Mouse (Mus musculus) forebrain, embryonic 10.5 days (tissue): ENCODE data around the gene Stap2. TPM values are rescaled to one million over a fixed set of nuclear protein-coding genes. Genes with fewer than 3 reads are reported as not detected.

Experiments
- DNase-seq: peaks from one replicate; pipeline ENCODE4 v3.0.0-alpha.2; 2017; ENCODE audit warnings: low spot score; ENCODE audit errors: extremely low spot score
- H3K27ac ChIP-seq: fragments of 300-500 bp; sonication (generic); 2 replicates; pipeline ENCODE4 v1.5.1; 2016; ENCODE audit warnings: mild to moderate bottlenecking
- H3K27me3 ChIP-seq: fragments of 300-500 bp; sonication (generic); 2 replicates; pipeline ENCODE4 v1.6.1; 2016; ENCODE audit warnings: mild to moderate bottlenecking; ENCODE audit not compliant: poor library complexity, severe bottlenecking
- H3K36me3 ChIP-seq: fragments of 300-500 bp; sonication (generic); replicated peaks from 2 replicates; pipeline ENCODE4 v1.6.1; 2016; ENCODE audit warnings: mild to moderate bottlenecking, moderate library complexity
- H3K4me1 ChIP-seq: fragments of 300-500 bp; sonication (generic); 2 replicates; pipeline ENCODE4 v1.6.1; 2016
- H3K4me3 ChIP-seq: fragments of 300-500 bp; sonication (generic); 2 replicates; pipeline ENCODE4 v1.5.1; 2016; ENCODE audit warnings: mild to moderate bottlenecking, moderate library complexity
- H3K9me3 ChIP-seq: fragments of 300-500 bp; sonication (generic); 2 replicates; pipeline ENCODE4 v1.6.1; 2016; ENCODE audit warnings: mild to moderate bottlenecking, moderate library complexity
- WGBS: fragments of 180-500 bp; shearing (Covaris S2); methylation state at CpG from one replicate; pipeline ENCODE4 v1.1.7; 2016; 5-methylcytosine and 5-hydroxymethylcytosine counted together
- polyA plus RNA-seq: library from polyadenylated mRNA; unstranded; fragments of >200 nt; fragmentation: Nextera tagmentation; extraction: Ambion mirVana; gene quantifications from 2 replicates; pipeline ENCODE4 v1.2.1, GENCODE M21; 2016

Stap2 gene
- polyA plus RNA-seq, 1 experiment from 2014 or later, result 5.6 TPM

DNA sequence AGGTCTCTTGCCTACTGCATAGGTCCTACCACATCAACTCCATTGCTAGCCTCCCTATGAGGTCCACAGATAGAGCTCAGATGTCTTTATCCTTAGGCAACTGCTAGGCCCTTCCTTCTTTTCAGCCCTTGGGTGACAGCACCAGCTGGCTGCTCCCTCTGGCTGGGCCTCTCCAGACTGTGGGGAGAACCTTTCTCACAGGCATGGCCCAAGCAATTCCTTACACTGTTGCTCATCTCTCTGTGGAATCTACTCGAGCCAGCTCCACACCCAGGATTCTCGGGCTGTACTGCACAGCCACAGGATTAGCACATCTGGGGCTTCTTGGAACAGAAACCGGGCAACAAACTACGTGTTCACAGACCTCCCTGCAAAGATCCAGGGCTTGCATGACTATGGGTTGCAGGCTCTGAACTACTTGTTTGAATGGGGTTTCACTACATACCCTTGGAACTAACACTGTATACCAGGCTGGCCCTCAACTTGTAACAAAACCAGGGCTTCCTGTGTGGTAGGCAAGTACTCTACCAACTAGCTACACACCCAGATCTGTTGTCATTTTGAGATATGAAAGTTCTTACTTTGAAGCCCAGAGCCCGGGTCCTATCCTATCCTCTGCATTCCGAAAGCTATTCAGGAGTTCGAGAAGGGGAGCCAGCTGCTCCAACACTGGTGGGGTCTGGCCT, 28.8 kb upstream of the Stap2 start:
- Histone ChIP-seq H3K27me3 (no peaks in the 10 kb centered on the region), H3K4me3 (peak overlapping the region; percentile 92; the same call in 1 of the 2 replicates)
- no peak for DNase-seq

DNA sequence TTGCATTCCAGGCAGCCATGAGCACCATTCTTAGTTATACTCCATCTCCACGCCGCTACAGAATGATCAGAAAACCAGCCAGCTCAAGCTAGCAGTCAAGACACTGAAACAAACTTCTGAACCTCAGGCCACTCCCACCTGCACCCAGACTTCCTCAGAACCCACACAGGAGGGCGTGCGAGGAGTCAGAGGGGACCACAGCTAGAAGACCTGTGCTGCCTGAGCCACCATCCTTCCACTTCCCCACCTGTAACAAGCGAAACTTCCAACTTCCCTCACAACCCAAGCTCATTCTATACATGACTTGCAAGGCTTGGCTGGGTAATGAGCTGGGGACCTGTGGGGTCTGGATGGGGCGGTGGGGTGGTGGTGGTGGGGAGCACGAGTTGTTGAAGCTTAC, 27.4 kb upstream of the Stap2 start:
- Histone ChIP-seq H3K27ac (no peak overlapping the region), H3K27me3 (no peaks in the 10 kb centered on the region), H3K36me3 (peaks cover 71% of the 10 kb centered on the region), H3K9me3 (no peaks in the 10 kb centered on the region), H3K4me1 (peaks cover 27% of the 10 kb centered on the region), H3K4me3 (no peak overlapping the region)
- DNase-seq, result no peak
- 78% methylated on average over 7 of the region's 7 CpGs for WGBS

More for the DNA sequence above, 28.8 kb upstream of the Stap2 start:
- no peaks in the 10 kb centered on the region for H3K9me3 ChIP-seq
- peaks cover 58% of the 10 kb centered on the region for H3K36me3 ChIP-seq
- peaks cover 27% of the 10 kb centered on the region for H3K4me1 ChIP-seq
- no peak overlapping the region for H3K27ac ChIP-seq
- WGBS, result 95% methylated on average over 7 of the region's 7 CpGs

DNA sequence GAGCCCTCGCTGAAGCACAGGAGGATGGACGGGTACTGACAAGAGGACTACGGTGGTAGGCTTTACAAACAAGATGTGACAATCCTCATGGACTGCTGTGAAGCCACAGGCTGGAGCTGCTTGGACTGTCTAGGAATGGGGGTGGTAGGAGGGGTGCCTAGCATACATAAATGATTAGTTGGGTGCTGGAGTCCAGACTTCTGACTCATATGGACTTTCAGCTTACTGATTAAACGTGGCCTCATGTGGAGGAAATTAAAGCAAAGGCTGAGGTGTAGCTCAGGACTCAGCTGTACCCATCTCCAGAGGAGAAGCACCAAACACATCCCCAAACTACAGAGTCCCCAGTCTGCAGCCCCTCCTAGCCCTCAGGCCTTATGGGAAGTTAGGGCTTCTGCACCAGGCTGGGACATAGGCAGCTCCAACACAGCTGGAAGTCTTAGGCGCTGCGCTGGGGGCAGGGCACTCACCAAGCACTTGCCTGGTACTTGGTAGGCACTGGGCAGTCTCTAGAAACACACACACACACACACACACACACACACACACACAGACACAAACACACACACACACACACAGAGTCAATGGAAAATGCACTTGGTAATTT, 26.8 kb upstream of the Stap2 start:
- Histone ChIP-seq H3K27me3 (no peaks in the 10 kb centered on the region), H3K4me1 (peaks cover 27% of the 10 kb centered on the region), H3K9me3 (no peaks in the 10 kb centered on the region), H3K27ac (no peak overlapping the region), H3K36me3 (peaks cover 77% of the 10 kb centered on the region), H3K4me3 (no peak overlapping the region)
- 84% methylated on average over 6 of the region's 6 CpGs for WGBS
- no peak for DNase-seq

DNA sequence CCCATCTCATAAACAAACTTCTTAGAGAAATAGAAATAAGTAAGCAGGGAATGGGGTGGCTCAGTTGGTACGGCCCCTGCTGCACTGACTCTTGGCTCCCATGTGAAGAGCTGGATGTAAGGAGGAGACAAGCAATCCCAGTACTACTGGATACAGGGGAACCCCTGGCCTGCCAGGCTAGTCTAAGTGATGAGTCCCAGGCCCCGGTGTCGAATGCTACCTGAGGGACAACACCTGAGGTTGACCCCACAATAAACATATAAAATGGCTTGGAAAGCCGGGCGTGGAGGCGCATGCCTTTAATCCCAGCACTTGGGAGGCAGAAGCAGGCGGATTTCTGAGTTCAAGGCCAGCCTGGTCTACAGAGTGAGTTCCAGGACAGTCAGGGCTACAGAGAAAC, 26.0 kb upstream of the Stap2 start:
- H3K4me3 ChIP-seq, result no peak overlapping the region
- peaks cover 83% of the 10 kb centered on the region for H3K36me3 ChIP-seq
- no peaks in the 10 kb centered on the region for H3K9me3 ChIP-seq
- no peak overlapping the region for H3K27ac ChIP-seq
- 94% methylated on average over 7 of the region's 7 CpGs for WGBS
- peaks cover 23% of the 10 kb centered on the region for H3K4me1 ChIP-seq
- H3K27me3 ChIP-seq, result no peaks in the 10 kb centered on the region
- no peak for DNase-seq

DNA sequence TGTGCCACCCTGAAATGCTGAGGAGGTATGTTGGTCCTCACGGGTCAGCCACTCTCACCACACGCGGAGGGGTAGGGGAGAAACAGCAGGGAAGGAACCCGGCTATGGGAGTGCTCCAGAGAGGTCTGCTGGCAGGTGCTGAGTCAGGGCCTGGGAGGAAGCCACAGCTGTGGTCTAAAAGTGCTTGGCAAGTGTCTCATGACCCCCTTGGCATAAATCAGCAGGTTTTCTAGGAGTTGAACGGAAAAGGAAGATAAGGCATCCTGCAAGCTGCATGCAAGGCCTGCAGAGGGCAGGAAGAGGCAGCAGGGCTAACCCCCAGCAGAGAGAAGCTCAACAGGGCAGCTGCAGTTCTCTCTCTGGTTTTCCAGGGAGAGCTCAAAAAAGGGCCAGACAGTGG, 25.5 kb upstream of the Stap2 start:
- Histone ChIP-seq H3K27me3 (no peaks in the 10 kb centered on the region), H3K36me3 (peaks cover 88% of the 10 kb centered on the region), H3K4me3 (no peak overlapping the region), H3K9me3 (no peaks in the 10 kb centered on the region), H3K27ac (no peak overlapping the region), H3K4me1 (peaks cover 23% of the 10 kb centered on the region)
- 81% methylated on average over 5 of the region's 5 CpGs for WGBS
- DNase-seq, result no peak

DNA sequence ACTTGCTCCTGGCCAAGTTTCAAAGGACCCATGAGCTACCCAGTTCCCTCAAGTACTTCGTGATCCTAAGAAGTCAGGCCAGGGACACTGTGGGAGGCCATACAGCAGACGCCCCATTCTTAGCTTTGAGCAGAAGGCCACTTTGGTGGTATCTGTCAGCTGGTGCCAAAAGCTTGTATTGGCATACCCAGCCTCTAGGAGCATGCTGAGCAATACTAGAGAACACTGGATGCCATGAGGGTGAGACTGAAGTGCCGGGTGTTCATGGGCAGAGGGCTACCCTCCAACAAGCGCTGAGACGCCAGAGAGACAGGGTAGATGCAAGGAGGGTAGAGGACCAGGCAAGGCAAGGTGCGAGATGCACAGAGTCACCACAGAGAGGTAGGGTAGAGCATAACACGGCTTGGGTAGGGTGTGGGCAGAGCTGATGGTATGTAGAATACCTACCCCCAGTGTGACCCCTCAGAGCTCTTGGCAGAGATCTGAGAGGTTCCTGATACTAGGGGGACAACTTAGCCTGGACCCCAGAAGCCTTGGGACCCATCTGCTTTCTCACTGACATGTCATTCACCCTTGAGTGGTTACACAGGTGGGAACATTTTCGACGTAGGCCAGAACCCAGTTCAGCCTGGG, 25.0 kb upstream of the Stap2 start:
- no peak for DNase-seq
- H3K4me3 ChIP-seq, result no peak overlapping the region
- no peaks in the 10 kb centered on the region for H3K27me3 ChIP-seq
- H3K27ac ChIP-seq, result no peak overlapping the region
- WGBS, result 92% methylated on average over 9 of the region's 9 CpGs
- H3K9me3 ChIP-seq, result no peaks in the 10 kb centered on the region
- peaks cover 19% of the 10 kb centered on the region for H3K4me1 ChIP-seq
- peaks cover 92% of the 10 kb centered on the region for H3K36me3 ChIP-seq

DNA sequence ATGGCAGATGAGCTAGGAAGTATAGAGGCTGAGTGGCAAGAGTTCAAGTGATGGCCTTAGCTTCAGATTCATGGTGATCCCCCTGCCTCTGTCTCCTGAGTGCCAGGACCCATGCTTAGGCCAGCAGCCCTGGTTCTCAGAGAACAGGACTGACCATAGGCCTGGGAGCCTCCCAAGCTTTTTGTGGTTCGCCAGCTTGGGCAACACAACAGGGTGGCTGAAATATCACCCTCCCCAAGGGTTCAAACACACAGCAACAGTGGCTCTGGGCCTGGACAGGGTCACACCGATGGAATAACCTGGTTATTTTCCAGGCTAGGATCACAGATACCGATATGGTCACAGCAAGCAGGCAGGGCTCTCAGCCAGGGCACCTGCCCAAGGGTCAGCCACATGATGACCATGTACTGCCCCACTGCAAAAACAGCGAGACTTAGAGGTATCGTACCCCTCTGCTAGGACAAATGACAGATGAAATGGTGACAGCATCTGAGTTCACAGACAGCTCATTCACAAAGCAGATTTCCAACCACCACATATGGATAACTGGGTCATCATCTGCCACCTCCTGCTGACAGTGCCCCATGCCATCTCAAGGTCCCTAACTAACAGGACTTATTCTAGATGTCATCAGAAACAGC, 22.5 kb upstream of the Stap2 start:
- Histone ChIP-seq H3K9me3 (no peaks in the 10 kb centered on the region), H3K27me3 (no peaks in the 10 kb centered on the region), H3K4me3 (no peak overlapping the region), H3K27ac (no peak overlapping the region), H3K4me1 (peaks cover 12% of the 10 kb centered on the region), H3K36me3 (peaks cover 94% of the 10 kb centered on the region)
- WGBS, result 92% methylated on average over 5 of the region's 5 CpGs
- DNase-seq, result no peak

DNA sequence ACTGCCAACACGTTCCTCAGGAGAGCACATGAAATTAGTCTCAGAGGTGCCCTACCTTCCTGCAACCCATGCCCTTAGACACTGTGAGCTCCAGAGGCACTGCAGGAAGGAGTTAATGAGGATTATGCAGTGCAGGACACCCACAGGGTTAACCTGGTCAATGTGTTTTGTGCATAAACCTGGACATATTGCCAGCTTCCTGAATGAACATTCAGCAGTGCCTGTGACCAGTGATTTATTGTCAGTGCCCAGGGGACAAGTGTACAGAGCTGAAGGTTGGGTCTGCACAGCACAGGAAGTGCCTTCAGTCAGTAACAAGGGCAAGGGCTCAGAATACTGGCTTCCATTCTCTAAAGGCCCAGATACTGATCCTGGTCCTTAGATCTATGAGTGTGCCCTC, 21.5 kb upstream of the Stap2 start:
- no peaks in the 10 kb centered on the region for H3K9me3 ChIP-seq
- no peak overlapping the region for H3K4me3 ChIP-seq
- H3K36me3 ChIP-seq, result peaks cover 90% of the 10 kb centered on the region
- DNase-seq, result no peak
- no peaks in the 10 kb centered on the region for H3K27me3 ChIP-seq
- WGBS, result 80% methylated on average over 1 of the region's 1 CpGs
- no peak overlapping the region for H3K27ac ChIP-seq
- H3K4me1 ChIP-seq, result peaks cover 15% of the 10 kb centered on the region

DNA sequence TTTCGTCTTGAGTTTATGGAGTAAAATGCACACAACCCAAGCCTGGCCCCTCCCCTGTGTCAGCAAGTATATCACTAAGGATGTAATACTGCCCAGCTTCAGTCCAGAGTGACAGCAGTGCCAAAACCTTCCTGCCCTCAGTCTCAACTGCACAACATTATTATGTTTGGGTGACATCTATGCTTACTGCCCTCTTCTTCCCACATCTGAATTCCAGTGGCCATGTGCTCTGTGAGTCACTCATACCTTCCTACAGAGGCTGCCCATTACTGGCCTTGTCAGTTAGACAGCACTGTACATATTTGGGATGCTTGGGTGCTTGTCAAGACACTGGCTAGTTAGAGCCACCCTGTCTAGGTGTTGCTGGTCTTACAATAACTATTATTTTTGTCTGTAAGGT, 20.9 kb upstream of the Stap2 start:
- H3K4me3 ChIP-seq, result no peak overlapping the region
- WGBS, result 97% methylated on average over 1 of the region's 1 CpGs
- H3K27ac ChIP-seq, result no peak overlapping the region
- DNase-seq, result no peak
- peaks cover 85% of the 10 kb centered on the region for H3K36me3 ChIP-seq
- peaks cover 15% of the 10 kb centered on the region for H3K4me1 ChIP-seq
- no peaks in the 10 kb centered on the region for H3K27me3 ChIP-seq
- no peaks in the 10 kb centered on the region for H3K9me3 ChIP-seq

DNA sequence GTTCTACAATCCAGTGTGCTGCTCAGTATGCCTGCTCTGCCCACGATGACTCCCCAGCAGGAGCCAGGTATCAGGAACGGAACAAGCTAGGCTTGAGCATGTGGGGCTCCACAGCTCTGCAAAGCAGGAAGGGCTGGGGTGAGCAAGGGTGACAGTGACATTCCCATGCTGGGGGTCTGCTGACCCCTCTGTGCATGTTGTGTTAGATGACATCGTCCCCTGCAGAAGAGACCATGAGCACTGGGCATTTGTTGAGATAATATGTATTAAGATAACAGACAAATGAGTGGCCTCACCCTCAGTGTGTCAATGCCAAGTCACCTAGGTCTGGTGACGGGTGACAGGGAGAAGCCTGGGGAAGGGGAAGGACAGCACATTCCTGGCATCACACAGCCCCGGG, 19.5 kb upstream of the Stap2 start:
- Histone ChIP-seq H3K27me3 (no peaks in the 10 kb centered on the region), H3K4me3 (no peak overlapping the region), H3K4me1 (peaks cover 15% of the 10 kb centered on the region), H3K36me3 (peaks cover 85% of the 10 kb centered on the region), H3K27ac (no peak overlapping the region), H3K9me3 (no peaks in the 10 kb centered on the region)
- no peak for DNase-seq
- 85% methylated on average over 5 of the region's 5 CpGs for WGBS

DNA sequence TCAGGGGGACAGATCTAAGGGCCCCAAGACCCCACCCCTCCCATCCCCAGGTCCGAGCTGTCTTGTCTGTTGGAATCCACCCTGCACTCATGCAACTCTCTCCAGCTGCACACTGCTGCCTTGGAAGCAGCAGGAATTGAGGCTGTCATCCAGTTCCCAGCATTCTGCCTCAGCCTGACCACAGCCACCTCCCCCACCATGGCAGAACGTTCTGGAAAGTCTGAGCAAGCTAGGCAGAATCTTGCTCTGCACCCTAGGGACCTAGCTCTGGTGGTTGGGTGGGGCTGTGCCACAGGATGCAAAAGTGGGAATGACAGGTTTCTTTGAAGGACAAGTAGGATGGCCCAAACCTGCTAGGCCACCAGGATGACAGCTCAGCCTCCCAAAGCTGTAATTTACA, 19.1 kb upstream of the Stap2 start:
- Histone ChIP-seq H3K4me3 (no peak overlapping the region), H3K9me3 (no peaks in the 10 kb centered on the region), H3K36me3 (peaks cover 85% of the 10 kb centered on the region), H3K4me1 (peaks cover 15% of the 10 kb centered on the region), H3K27me3 (no peaks in the 10 kb centered on the region), H3K27ac (no peak overlapping the region)
- WGBS, result 83% methylated on average over 2 of the region's 2 CpGs
- no peak for DNase-seq

DNA sequence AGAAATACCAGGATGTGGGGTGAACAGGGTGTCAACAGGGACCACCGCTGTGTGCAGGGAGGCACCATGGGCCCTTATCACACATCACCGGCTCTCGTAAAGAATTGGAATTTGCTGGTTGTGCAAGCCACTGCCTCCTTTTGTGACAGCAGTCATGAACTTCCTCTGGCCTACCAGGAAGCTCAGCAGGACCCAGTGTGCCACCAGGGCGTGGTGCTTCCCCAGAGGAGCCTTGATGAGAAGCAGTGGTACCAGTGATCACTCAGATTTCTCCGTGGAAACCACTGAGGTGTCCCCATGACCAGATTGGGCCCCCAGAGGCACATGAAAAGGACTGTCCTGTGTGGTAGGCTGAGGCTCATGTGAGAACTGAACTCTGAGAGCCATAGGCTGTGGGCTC, 18.0 kb upstream of the Stap2 start:
- peaks cover 85% of the 10 kb centered on the region for H3K36me3 ChIP-seq
- WGBS, result 81% methylated on average over 5 of the region's 5 CpGs

DNA sequence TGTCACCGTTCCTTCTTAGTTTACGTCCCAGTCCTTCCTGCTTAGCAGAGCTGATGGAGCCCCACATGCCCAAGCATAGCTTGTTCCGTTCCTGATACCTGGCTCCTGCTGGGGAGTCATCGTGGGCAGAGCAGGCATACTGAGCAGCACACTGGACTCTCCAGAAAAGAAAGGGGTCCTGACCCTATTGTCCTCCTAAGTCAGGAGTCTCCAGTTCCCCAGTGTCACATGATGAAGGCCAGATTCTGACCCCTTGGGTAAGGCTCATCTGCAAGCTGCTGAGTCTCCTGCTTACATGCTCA, 17.6 kb upstream of the Stap2 start:
- no peaks in the 10 kb centered on the region for H3K27me3 ChIP-seq
- H3K4me3 ChIP-seq, result no peak overlapping the region
- no peak for DNase-seq
- 93% methylated on average over 4 of the region's 4 CpGs for WGBS
- peaks cover 85% of the 10 kb centered on the region for H3K36me3 ChIP-seq
- no peaks in the 10 kb centered on the region for H3K9me3 ChIP-seq
- peaks cover 15% of the 10 kb centered on the region for H3K4me1 ChIP-seq
- peak overlapping the region; percentile 48; the same call in 1 of the 2 replicates for H3K27ac ChIP-seq

More for the DNA sequence above, 18.0 kb upstream of the Stap2 start:
- Histone ChIP-seq H3K27ac (peak overlapping the region; percentile 48; the same call in 1 of the 2 replicates), H3K27me3 (no peaks in the 10 kb centered on the region), H3K9me3 (no peaks in the 10 kb centered on the region), H3K4me3 (no peak overlapping the region), H3K4me1 (peaks cover 15% of the 10 kb centered on the region)
- no peak for DNase-seq
